ENCODE assay signal across 14 mouse cellular contexts in genomic region chr4:85837058-85837457, GRCm38 (mm10).
DNase-seq lines count a peak whose midpoint lies in the region; ATAC-seq and TF ChIP-seq lines count a peak whose summit lies in the region.
"Had no signal": no experiment of that assay in that cellular context is flagged by ENCODE, and none has a peak within 500 bp of the region (broad histone marks: within the 10 kb centered on the region; RNA-seq: fewer than 3 reads in every experiment).

No protein-coding gene starts in this region.

- no peaks in the 10 kb centered on the region for H3K4me1 ChIP-seq in hindbrain, postnatal 0 days (ENCODE audit: insufficient read depth, low read length)

- no peaks in the 10 kb centered on the region for H3K9me3 ChIP-seq in hindbrain, postnatal 0 days (ENCODE audit: low read length)
- H3K9me3 ChIP-seq: G1E; kidney, embryonic 15.5 days had no signal

- H3K27me3 ChIP-seq in hindbrain, postnatal 0 days (ENCODE audit: insufficient read depth, low read length), result no peaks in the 10 kb centered on the region
- H3K27me3 ChIP-seq: kidney, embryonic 15.5 days had no signal

- H3K4me3 ChIP-seq in hindbrain, postnatal 0 days (ENCODE audit: low read length), result no peak overlapping the region
- H3K4me3 ChIP-seq: heart, adult 2 months; kidney, embryonic 15.5 days had no signal

- H3K27ac ChIP-seq in hindbrain, postnatal 0 days, result peak overlapping the region; percentile 46; the same call in 1 of the 2 replicates
- H3K27ac ChIP-seq: heart, adult 2 months; kidney, embryonic 15.5 days; liver, embryonic 14.5 days; macrophage had no signal

- peak; percentile 78 for DNase-seq in heart, adult 11 months
- DNase-seq in heart, postnatal 25 days (ENCODE audit: low spot score), result no peak
- peak; percentile 53 for DNase-seq in brain, adult 2 months (ENCODE audit: low read depth, low spot score)
- DNase-seq in cerebellum, postnatal 36 days, result peak; percentile 58 to 60
- DNase-seq in hindbrain, postnatal 0 days (ENCODE audit: low spot score), result peak; percentile 75
- no peak for DNase-seq in adrenal gland, postnatal 36 days
- DNase-seq in adrenal gland, adult 8-10 months, result no peak
- DNase-seq in embryo, embryonic 11 days, result no peak
- DNase-seq: heart, adult 2 months had no signal

- no peak for TF ChIP-seq CTCF in hindbrain, postnatal 0 days (IDR thresholded peaks at IDR 0.05; ENCODE audit: low read depth)

- intact Hi-C loops in heart, postnatal 25 days (cut with DNase I), result no loop called here

- H3K36me3 ChIP-seq in hindbrain, postnatal 0 days (ENCODE audit: insufficient read depth, low read length), result no peaks in the 10 kb centered on the region
- H3K36me3 ChIP-seq: G1E; kidney, embryonic 15.5 days had no signal

- no peak overlapping the region for H3K4me2 ChIP-seq in hindbrain, postnatal 0 days (ENCODE audit: low read depth, low read length)
- H3K4me2 ChIP-seq: kidney, embryonic 15.5 days had no signal

- no peak overlapping the region for H3K9ac ChIP-seq in hindbrain, postnatal 0 days (replicated peaks; ENCODE audit: low read length)
- H3K9ac ChIP-seq: kidney, embryonic 15.5 days; liver, embryonic 14.5 days had no signal

- ATAC-seq in hindbrain, postnatal 0 days, result peak; percentile 75
- ATAC-seq: activated CD4-positive, CD25-positive, alpha-beta regulatory T cell, adult 4 months had no signal

Comparison
In these comparisons a context has a peak if more than half of its experiments do, and no peak if none do; other contexts are left out.
1. DNase-seq: peak in heart, adult 11 months (single experiment), brain, adult 2 months (single experiment), cerebellum, postnatal 36 days (2 of 2) and hindbrain, postnatal 0 days (single experiment); none in heart, postnatal 25 days (single experiment), adrenal gland, postnatal 36 days (0 of 2), adrenal gland, adult 8-10 months (single experiment) and embryo, embryonic 11 days (single experiment).